Mouse (Mus musculus) cerebellum, adult (tissue): ENCODE results near the gene Zswim2.
"Not testable (repeated sequence)": the region's sequence is repeated elsewhere in the genome, so short reads cannot be mapped to it uniquely, and the experiment has no call there.

Experiments used
- ATAC-seq: cut with Nextera tagmentation; 2 replicates; pipeline ENCODE4 v1.9.2; 2017; ENCODE audit warnings: mild to moderate bottlenecking, moderate library complexity, mixed read lengths; ENCODE audit not compliant: insufficient number of reproducible peaks, low FRiP score, low TSS enrichment

Gene Zswim2

GRCm38 (mm10) chr2:83940931-83941361 lies at the start of gene Zswim2:
TSS of gene Zswim2 (minus strand) at chr2:83941228.
- peak; percentile 83 for ATAC-seq

DNA sequence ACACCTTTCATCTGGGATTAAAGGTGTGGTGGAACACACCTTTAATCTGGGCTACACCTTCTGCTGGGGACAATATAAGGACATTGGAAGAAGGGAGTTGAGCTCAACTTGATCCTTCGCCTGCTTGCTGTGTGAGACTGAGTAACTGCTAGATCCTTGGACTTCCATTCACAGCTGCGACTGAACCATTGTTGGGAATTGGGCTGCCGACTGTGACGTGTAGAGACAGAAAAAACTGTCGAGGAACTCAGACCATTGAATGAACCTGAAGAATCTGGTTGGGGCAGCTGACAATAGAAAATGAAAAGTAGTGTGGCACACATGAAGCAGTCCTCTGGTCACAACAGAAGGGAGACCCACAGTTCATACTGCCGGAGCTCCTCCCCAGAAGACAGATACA lies 49.2 kb upstream of the Zswim2 start, which contains the start of gene Gm13691:
Gene Gm13691 (plus strand): TSS at position 301 of the 400 bp plus-strand sequence.
- not testable (repeated sequence) for ATAC-seq

DNA sequence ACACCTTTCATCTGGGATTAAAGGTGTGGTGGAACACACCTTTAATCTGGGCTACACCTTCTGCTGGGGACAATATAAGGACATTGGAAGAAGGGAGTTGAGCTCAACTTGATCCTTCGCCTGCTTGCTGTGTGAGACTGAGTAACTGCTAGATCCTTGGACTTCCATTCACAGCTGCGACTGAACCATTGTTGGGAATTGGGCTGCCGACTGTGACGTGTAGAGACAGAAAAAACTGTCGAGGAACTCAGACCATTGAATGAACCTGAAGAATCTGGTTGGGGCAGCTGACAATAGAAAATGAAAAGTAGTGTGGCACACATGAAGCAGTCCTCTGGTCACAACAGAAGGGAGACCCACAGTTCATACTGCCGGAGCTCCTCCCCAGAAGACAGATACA lies 43.4 kb upstream of the Zswim2 start, which contains the start of gene Gm13697:
Gene Gm13697 (plus strand): TSS at position 301 of the 400 bp plus-strand sequence.
- not testable (repeated sequence) for ATAC-seq

DNA sequence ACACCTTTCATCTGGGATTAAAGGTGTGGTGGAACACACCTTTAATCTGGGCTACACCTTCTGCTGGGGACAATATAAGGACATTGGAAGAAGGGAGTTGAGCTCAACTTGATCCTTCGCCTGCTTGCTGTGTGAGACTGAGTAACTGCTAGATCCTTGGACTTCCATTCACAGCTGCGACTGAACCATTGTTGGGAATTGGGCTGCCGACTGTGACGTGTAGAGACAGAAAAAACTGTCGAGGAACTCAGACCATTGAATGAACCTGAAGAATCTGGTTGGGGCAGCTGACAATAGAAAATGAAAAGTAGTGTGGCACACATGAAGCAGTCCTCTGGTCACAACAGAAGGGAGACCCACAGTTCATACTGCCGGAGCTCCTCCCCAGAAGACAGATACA lies 37.6 kb upstream of the Zswim2 start, which contains the start of gene Gm13694:
Gene Gm13694 (plus strand): TSS at position 301 of the 400 bp plus-strand sequence.
- not testable (repeated sequence) for ATAC-seq

DNA sequence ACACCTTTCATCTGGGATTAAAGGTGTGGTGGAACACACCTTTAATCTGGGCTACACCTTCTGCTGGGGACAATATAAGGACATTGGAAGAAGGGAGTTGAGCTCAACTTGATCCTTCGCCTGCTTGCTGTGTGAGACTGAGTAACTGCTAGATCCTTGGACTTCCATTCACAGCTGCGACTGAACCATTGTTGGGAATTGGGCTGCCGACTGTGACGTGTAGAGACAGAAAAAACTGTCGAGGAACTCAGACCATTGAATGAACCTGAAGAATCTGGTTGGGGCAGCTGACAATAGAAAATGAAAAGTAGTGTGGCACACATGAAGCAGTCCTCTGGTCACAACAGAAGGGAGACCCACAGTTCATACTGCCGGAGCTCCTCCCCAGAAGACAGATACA lies 31.8 kb upstream of the Zswim2 start, which contains the start of gene Gm13696:
Gene Gm13696 (plus strand): TSS at position 301 of the 400 bp plus-strand sequence.
- ATAC-seq, result not testable (repeated sequence)

GRCm38 (mm10) chr2:83967013-83967412 lies 26.0 kb upstream of the Zswim2 start, which contains the start of gene Gm13695:
TSS of gene Gm13695 (plus strand) at chr2:83967313.
- not testable (repeated sequence) for ATAC-seq

- not testable (repeated sequence) for ATAC-seq
These were observed 20.2 kb upstream of the Zswim2 start, which contains the start of gene Gm13693 for GRCm38 (mm10) chr2:83961203-83961602. TSS of gene Gm13693 (plus strand) at chr2:83961503.

DNA sequence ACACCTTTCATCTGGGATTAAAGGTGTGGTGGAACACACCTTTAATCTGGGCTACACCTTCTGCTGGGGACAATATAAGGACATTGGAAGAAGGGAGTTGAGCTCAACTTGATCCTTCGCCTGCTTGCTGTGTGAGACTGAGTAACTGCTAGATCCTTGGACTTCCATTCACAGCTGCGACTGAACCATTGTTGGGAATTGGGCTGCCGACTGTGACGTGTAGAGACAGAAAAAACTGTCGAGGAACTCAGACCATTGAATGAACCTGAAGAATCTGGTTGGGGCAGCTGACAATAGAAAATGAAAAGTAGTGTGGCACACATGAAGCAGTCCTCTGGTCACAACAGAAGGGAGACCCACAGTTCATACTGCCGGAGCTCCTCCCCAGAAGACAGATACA lies 14.4 kb upstream of the Zswim2 start, which contains the start of gene Gm13698:
Gene Gm13698 (plus strand): TSS at position 301 of the 400 bp plus-strand sequence.
- ATAC-seq, result not testable (repeated sequence)

GRCm38 (mm10) chr2:83941792-83942191 lies 764 bp upstream of the Zswim2 start:
- no peak for ATAC-seq

GRCm38 (mm10) chr2:83941378-83941777 lies 350 bp upstream of the Zswim2 start:
- ATAC-seq, result no peak

GRCm38 (mm10) chr2:83929478-83930088 lies 11.4 kb downstream of the Zswim2 start:
- no peak for ATAC-seq

DNA sequence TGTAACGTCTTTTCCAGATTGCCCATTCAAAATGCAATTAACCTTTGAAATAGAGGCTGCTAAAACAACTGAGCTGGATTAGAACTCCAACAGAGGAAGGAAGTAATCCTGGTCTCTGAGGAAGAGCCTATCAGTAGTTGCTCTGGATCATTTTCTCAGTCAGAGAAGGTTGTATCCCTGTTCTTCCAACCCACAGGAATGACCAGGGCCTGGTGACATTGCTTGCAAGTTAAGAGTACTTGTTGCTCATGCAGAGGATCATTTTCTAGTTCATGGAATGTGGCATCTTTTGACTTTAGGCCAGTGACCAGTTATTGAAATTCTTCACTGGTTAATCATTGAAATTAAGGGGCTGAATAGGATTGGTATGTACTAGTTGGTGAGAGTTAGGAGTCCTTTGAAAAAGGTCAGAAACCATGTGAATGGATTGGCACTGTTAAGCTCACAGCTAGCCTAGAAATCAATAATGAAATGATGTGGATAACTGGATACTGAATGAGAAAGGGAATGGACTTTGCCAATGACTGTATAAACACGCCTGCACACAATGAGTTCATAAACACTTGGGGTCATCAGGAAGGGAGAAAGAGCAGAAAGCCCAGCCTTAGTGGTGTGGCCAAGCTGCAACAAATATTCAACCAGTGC lies 39.0 kb downstream of the Zswim2 start:
- no peak for ATAC-seq

DNA sequence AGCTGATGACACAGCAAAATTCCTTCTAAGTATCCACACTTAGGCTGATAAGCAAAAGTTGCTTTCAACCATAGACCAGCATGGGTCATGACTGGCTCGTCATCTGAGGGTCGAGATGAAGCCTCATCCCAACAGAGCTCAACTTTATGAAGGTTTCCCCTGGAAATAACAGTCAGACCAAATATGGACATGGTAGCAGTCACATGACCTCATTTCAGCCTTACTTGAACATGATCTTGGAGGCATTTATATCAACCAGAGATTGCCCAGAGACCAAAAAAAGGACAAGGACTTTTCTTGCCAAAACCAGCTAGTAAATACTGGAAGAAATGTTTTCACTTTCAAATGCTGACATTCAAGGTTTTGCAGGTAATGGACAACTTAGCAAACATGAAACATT lies 47.3 kb downstream of the Zswim2 start:
- no peak for ATAC-seq

DNA sequence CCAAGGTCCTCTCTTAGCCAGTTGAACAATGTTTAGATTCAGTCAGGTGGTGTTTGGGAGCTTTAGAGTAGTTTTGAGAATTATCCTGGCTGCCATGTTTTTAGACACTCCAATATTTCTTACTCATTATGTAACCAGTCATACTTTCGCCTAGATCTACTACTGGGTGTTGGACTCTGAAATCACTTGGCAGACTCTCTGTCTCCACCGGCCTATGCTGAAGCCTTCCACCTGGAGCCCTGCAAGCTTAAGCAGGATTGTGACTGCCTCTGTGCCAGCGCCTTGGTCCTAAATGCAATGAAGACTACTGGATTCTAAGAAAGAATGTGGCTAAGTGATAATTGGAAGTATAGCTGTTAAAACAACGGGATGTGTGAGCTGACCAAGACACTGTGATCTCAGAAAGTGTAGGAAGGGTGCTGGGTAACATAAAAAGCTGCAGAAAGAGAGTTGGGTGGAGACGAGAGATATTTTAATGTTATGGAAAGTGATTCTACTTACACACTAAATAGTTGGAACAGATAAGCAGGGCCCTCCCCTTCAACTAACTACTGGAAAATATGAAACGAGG lies 57.1 kb downstream of the Zswim2 start:
- ATAC-seq, result no peak
